Mouse (Mus musculus): ENCODE results near the gene Hsp90ab1. TPM values are rescaled to one million over a fixed set of nuclear protein-coding genes. Genes with fewer than 3 reads are reported as not detected.
A peak's percentile ranks its signal among the peaks of the same experiment; 100 is the strongest.

Gene Hsp90ab1
- polyA plus RNA-seq, 1 experiment = 3,708 TPM

DNA sequence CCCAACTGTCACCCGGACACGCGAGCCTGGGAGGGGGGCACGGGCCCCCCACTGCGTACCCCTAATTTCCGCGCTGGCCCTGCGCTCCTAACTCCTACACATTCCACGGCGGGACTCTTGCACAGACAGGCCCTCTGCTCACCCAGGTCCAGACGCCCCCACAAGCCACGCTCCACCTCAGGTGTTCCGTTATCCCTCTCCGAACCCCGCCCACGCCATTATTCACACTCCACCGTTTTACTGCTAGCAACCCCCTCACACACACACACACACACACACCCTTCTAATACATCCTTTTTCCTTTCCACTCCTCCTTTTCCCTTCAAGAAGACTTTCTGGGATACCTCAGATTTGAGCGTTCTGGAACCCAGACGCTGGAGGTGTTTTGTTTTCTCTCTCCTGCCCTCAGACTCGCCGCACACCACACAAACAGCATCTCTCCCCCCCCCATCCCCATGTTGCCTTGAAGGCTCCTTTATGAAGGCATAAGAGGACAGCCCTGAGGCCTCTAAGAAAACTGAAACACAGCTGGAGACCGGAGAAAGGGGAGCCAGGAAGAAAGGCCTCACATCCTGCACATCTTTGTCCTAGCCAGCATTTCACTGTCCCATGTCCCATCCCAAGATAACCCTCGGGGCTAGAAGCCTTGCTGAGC lies 22.8 kb upstream of the Hsp90ab1 start:
- Histone ChIP-seq H3K9me3 (replicated peaks; ENCODE audit: control insufficient read depth, insufficient read depth, low read length, poor library complexity, severe bottlenecking) (no peaks in the 10 kb centered on the region), H3K4me3 (ENCODE audit: low read depth, low read length) (peak overlapping the region; percentile 68), H3K36me3 (ENCODE audit: control insufficient read depth, insufficient read depth, low read length, poor library complexity, severe bottlenecking) (no peaks in the 10 kb centered on the region), H3K27me3 (ENCODE audit: control insufficient read depth, insufficient read depth, low read length, poor library complexity, severe bottlenecking) (no peaks in the 10 kb centered on the region), H3K9ac (ENCODE audit: low read depth, poor library complexity, severe bottlenecking) (peak overlapping the region; percentile 75), H3K27ac (ENCODE audit: insufficient read depth, low read length) (peak overlapping the region; percentile 77), H3K4me1 (ENCODE audit: control insufficient read depth, insufficient read depth, low read length) (peaks cover 1% of the 10 kb centered on the region)
- TF ChIP-seq CTCF (IDR thresholded peaks at IDR 0.05; ENCODE audit: low read depth, low read length) = no peak
- peak; percentile 5 for TF ChIP-seq POLR2A (IDR thresholded peaks at IDR 0.05; ENCODE audit: insufficient read depth, low read length)
- peak; percentile 74 for TF ChIP-seq EP300 (IDR thresholded peaks at IDR 0.05; ENCODE audit: insufficient read depth, low read depth, low read length)

DNA sequence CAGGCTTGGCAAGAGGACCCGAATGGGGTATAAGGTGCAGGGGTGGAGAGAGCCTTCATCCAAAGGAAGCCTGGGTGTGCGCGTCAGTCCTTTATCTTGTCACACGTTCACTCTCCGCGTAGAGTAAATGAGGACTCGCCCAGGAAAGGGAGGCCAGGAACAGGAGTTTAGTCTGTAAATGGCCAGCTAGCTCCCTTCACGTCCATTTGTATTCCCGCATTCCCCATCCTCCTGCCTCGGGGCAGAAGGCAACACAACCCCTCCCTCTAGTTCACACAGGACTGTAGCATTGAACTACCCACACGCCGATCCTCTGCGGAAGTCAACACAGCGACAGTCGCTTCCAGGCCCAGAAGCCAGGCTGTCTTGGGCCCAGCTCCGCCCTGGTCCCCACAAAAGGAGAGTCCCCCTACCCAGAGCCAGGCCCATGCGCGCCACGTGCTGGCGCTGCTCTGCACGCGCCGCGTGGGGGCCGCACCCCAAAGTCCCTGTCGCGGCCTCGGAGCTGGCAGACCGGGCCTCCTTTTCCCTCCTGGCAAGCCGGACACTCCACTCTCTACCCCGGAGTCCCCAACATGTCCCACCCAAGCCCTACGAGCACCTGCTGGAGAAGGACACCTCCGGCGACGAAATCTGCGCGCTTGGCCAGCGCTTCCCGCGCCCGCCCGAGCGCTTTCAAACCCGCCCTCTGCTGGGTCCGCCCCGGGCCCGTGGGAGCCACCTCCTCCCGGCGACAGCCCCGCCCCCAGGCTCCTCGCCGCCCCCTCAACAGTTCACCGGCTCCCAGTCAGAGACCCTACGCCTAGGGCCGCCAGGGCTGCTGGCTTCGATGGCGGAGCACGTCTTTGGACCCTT lies 22.0 kb upstream of the Hsp90ab1 start:
- no peaks in the 10 kb centered on the region for H3K27me3 ChIP-seq (ENCODE audit: control insufficient read depth, insufficient read depth, low read length, poor library complexity, severe bottlenecking)
- TF ChIP-seq POLR2A (IDR thresholded peaks at IDR 0.05; ENCODE audit: insufficient read depth, low read length) (peak; percentile 70), EP300 (IDR thresholded peaks at IDR 0.05; ENCODE audit: insufficient read depth, low read depth, low read length) (peak; percentile 32; the same call in 1 of the 2 replicates), CTCF (IDR thresholded peaks at IDR 0.05; ENCODE audit: low read depth, low read length) (no peak)
- peak overlapping the region; percentile 75 for H3K9ac ChIP-seq (ENCODE audit: low read depth, poor library complexity, severe bottlenecking)
- H3K36me3 ChIP-seq (ENCODE audit: control insufficient read depth, insufficient read depth, low read length, poor library complexity, severe bottlenecking) = peaks cover 4% of the 10 kb centered on the region
- peak overlapping the region; percentile 68 for H3K4me3 ChIP-seq (ENCODE audit: low read depth, low read length)
- peaks cover 3% of the 10 kb centered on the region for H3K4me1 ChIP-seq (ENCODE audit: control insufficient read depth, insufficient read depth, low read length)
- H3K27ac ChIP-seq (ENCODE audit: insufficient read depth, low read length) = peak overlapping the region; percentile 77
- H3K9me3 ChIP-seq (replicated peaks; ENCODE audit: control insufficient read depth, insufficient read depth, low read length, poor library complexity, severe bottlenecking) = no peaks in the 10 kb centered on the region

DNA sequence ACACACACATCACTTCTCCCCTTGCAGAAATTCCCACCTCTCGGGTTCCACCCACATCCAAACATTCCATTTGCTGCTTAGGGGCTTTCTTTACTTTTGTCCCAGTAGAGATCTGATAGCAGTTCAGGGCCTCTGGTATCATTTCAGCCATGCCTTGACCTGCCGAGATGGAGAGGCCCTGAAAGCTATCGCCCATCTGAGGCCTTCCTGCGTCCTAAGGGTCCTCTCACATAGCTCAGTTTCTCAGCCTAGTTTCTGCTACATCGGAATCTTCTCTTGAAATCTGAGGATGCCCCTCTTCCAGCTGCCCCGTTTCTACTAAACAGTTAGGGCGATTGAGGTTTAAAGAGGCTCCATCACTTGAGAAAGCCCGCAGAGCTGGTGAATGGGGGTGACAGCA lies 21.1 kb upstream of the Hsp90ab1 start:
- H3K27ac ChIP-seq (ENCODE audit: insufficient read depth, low read length) = no peak overlapping the region
- H3K4me3 ChIP-seq (ENCODE audit: low read depth, low read length) = peak overlapping the region; percentile 65
- H3K27me3 ChIP-seq (ENCODE audit: control insufficient read depth, insufficient read depth, low read length, poor library complexity, severe bottlenecking) = no peaks in the 10 kb centered on the region
- peaks cover 13% of the 10 kb centered on the region for H3K36me3 ChIP-seq (ENCODE audit: control insufficient read depth, insufficient read depth, low read length, poor library complexity, severe bottlenecking)
- TF ChIP-seq EP300 (IDR thresholded peaks at IDR 0.05; ENCODE audit: insufficient read depth, low read depth, low read length) (no peak), POLR2A (IDR thresholded peaks at IDR 0.05; ENCODE audit: insufficient read depth, low read length) (no peak), CTCF (IDR thresholded peaks at IDR 0.05; ENCODE audit: low read depth, low read length) (no peak)
- peak overlapping the region; percentile 75 for H3K9ac ChIP-seq (ENCODE audit: low read depth, poor library complexity, severe bottlenecking)
- peaks cover 3% of the 10 kb centered on the region for H3K4me1 ChIP-seq (ENCODE audit: control insufficient read depth, insufficient read depth, low read length)
- H3K9me3 ChIP-seq (replicated peaks; ENCODE audit: control insufficient read depth, insufficient read depth, low read length, poor library complexity, severe bottlenecking) = no peaks in the 10 kb centered on the region

DNA sequence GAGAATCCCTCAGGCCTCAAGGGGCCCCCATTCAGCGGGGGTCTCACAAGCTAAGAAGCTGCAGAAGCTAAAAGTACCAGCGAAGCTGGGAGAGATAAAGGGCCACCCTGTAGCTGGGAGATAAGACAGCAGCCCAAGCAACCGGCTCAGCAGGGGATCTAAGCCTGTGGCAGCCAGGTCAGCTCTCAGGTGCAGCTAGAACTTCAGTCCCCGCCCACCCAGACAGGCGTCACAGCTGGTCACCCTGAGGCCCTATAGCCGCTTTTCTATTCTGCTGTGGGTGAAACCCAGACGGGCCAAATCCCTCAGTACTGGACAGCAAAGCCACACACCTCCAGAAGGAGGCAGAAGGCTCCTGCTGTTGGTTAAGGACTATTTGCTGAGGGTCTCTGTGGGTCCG lies 20.4 kb upstream of the Hsp90ab1 start:
- peak overlapping the region; percentile 65 for H3K4me3 ChIP-seq (ENCODE audit: low read depth, low read length)
- no peaks in the 10 kb centered on the region for H3K9me3 ChIP-seq (replicated peaks; ENCODE audit: control insufficient read depth, insufficient read depth, low read length, poor library complexity, severe bottlenecking)
- TF ChIP-seq CTCF (IDR thresholded peaks at IDR 0.05; ENCODE audit: low read depth, low read length) (peak; percentile 31), EP300 (IDR thresholded peaks at IDR 0.05; ENCODE audit: insufficient read depth, low read depth, low read length) (peak; percentile 55; the same call in 1 of the 2 replicates), POLR2A (IDR thresholded peaks at IDR 0.05; ENCODE audit: insufficient read depth, low read length) (no peak)
- H3K27ac ChIP-seq (ENCODE audit: insufficient read depth, low read length) = no peak overlapping the region
- H3K4me1 ChIP-seq (ENCODE audit: control insufficient read depth, insufficient read depth, low read length) = peaks cover 3% of the 10 kb centered on the region
- no peaks in the 10 kb centered on the region for H3K27me3 ChIP-seq (ENCODE audit: control insufficient read depth, insufficient read depth, low read length, poor library complexity, severe bottlenecking)
- H3K36me3 ChIP-seq (ENCODE audit: control insufficient read depth, insufficient read depth, low read length, poor library complexity, severe bottlenecking) = peaks cover 20% of the 10 kb centered on the region
- H3K9ac ChIP-seq (ENCODE audit: low read depth, poor library complexity, severe bottlenecking) = peak overlapping the region; percentile 75

DNA sequence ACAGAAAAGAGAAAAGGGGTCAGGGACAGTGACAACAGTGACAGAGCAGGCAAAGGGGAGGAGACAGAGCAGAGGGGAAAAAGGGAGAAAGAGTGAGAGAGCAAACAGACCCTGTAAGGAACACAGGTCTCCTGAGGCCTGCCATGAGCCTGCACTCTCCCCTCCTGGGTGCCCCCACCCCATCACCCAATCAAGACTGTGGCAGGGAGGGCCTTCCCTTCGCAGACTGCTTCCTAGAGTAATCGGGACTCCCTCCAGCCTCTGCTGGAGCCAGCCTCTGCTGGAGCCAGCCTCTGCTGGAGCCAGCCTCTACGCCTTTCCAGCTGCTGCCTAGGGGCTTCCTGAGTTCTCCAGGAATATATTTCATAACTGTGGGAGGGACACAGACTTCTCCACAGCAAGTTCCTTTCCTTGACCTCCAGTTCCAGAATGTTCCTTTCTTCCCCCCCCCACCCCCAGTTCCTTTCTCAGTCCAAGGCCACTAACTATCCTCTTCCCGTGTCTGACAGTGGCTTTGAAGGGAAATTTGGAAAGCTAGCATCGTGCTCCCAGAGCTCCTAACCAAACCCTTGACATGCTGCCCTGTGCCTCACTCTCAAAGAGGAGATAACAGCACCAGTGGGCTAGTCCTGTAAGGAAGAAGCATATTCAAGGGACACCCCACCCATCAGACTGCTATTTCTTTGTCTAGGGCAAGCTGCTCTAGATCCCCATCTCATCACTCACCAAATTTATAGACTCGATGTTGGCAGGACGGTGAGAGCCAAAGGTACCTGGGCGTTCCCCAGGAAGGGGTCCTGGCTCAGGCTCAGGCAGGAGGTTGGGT lies 19.7 kb upstream of the Hsp90ab1 start:
- no peaks in the 10 kb centered on the region for H3K9me3 ChIP-seq (replicated peaks; ENCODE audit: control insufficient read depth, insufficient read depth, low read length, poor library complexity, severe bottlenecking)
- H3K9ac ChIP-seq (ENCODE audit: low read depth, poor library complexity, severe bottlenecking) = peak overlapping the region; percentile 75
- no peak for TF ChIP-seq EP300 (IDR thresholded peaks at IDR 0.05; ENCODE audit: insufficient read depth, low read depth, low read length)
- TF ChIP-seq POLR2A (IDR thresholded peaks at IDR 0.05; ENCODE audit: insufficient read depth, low read length) = no peak
- TF ChIP-seq CTCF (IDR thresholded peaks at IDR 0.05; ENCODE audit: low read depth, low read length) = no peak
- peaks cover 3% of the 10 kb centered on the region for H3K4me1 ChIP-seq (ENCODE audit: control insufficient read depth, insufficient read depth, low read length)
- H3K4me3 ChIP-seq (ENCODE audit: low read depth, low read length) = peak overlapping the region; percentile 65
- H3K27ac ChIP-seq (ENCODE audit: insufficient read depth, low read length) = no peak overlapping the region
- H3K27me3 ChIP-seq (ENCODE audit: control insufficient read depth, insufficient read depth, low read length, poor library complexity, severe bottlenecking) = no peaks in the 10 kb centered on the region
- H3K36me3 ChIP-seq (ENCODE audit: control insufficient read depth, insufficient read depth, low read length, poor library complexity, severe bottlenecking) = peaks cover 25% of the 10 kb centered on the region
